Mouse (Mus musculus) layer of hippocampus, adult 9-10 months (tissue): ENCODE data around the gene Pou2f1.

Experiments
- DNase-seq: peaks from one replicate; pipeline ENCODE4 v3.0.0; 2022; ENCODE audit warnings: low spot score

The Pou2f1 gene

GRCm38 (mm10) chr1:166002520-166003155 is at the start of gene Pou2f1:
Gene Pou2f1, minus strand, starts transcription at chr1:166002678.
- DNase-seq, result peak; percentile 86

- DNase-seq, result no peak
These were observed 46.8 kb upstream of the Pou2f1 start for GRCm38 (mm10) chr1:166049046-166049827.

- no peak for DNase-seq
These were observed 45.9 kb upstream of the Pou2f1 start for GRCm38 (mm10) chr1:166048230-166048911.

- DNase-seq, result no peak
These were observed 45.2 kb upstream of the Pou2f1 start for GRCm38 (mm10) chr1:166047505-166048170.

- DNase-seq, result no peak
These were observed 43.4 kb upstream of the Pou2f1 start for GRCm38 (mm10) chr1:166045894-166046197.

GRCm38 (mm10) chr1:166045060-166045893 is 42.8 kb upstream of the Pou2f1 start:
- DNase-seq, result no peak

GRCm38 (mm10) chr1:166043451-166044149 is 41.1 kb upstream of the Pou2f1 start:
- DNase-seq, result no peak

GRCm38 (mm10) chr1:166041501-166041900 is 39.0 kb upstream of the Pou2f1 start:
- DNase-seq, result no peak

GRCm38 (mm10) chr1:166038731-166039332 is 36.4 kb upstream of the Pou2f1 start:
- DNase-seq, result no peak

GRCm38 (mm10) chr1:166035045-166035444 is 32.6 kb upstream of the Pou2f1 start:
- no peak for DNase-seq

GRCm38 (mm10) chr1:166031673-166032547 is 29.4 kb upstream of the Pou2f1 start:
- DNase-seq, result no peak

- DNase-seq, result no peak
These were observed 21.5 kb upstream of the Pou2f1 start for GRCm38 (mm10) chr1:166023981-166024380.

GRCm38 (mm10) chr1:166017203-166017602 is 14.7 kb upstream of the Pou2f1 start:
- no peak for DNase-seq

GRCm38 (mm10) chr1:166016306-166016705 is 13.8 kb upstream of the Pou2f1 start:
- DNase-seq, result no peak

GRCm38 (mm10) chr1:166014530-166014929 is 12.1 kb upstream of the Pou2f1 start:
- no peak for DNase-seq

- no peak for DNase-seq
These were observed 7.6 kb upstream of the Pou2f1 start for GRCm38 (mm10) chr1:166010106-166010505.

GRCm38 (mm10) chr1:166008634-166009350 is 6.3 kb upstream of the Pou2f1 start:
- DNase-seq, result no peak

- DNase-seq, result no peak
These were observed 4.5 kb upstream of the Pou2f1 start for GRCm38 (mm10) chr1:166007026-166007425.
